Mouse (Mus musculus) monocyte, adult 2 months (primary cell): ENCODE measurements around the gene Diexf.

ENCODE experiments used
- DNase-seq, 2 experiments: peaks; one replicate each; pipeline ENCODE4 v3.0.0; 2022; ENCODE audit warnings: low spot score in 2 of 2, low read depth in 1 of 2

Diexf gene

GRCm38 (mm10) chr1:193086842-193087476, 43.1 kb downstream of the Diexf start:
- DNase-seq = no peak

GRCm38 (mm10) chr1:193086111-193086841, 43.8 kb downstream of the Diexf start:
- no peak for DNase-seq

GRCm38 (mm10) chr1:193085541-193086020, 44.5 kb downstream of the Diexf start:
- no peak for DNase-seq

GRCm38 (mm10) chr1:193084016-193084415, 46.1 kb downstream of the Diexf start:
- no peak for DNase-seq

- no peak for DNase-seq
Observed at GRCm38 (mm10) chr1:193083051-193083450, 47.0 kb downstream of the Diexf start.

- DNase-seq = no peak
Observed at GRCm38 (mm10) chr1:193082311-193082921, 47.7 kb downstream of the Diexf start.

- no peak for DNase-seq
Observed at GRCm38 (mm10) chr1:193062618-193063017, 67.5 kb downstream of the Diexf start.

- no peak for DNase-seq
Observed at GRCm38 (mm10) chr1:193060167-193060566, 69.9 kb downstream of the Diexf start.

GRCm38 (mm10) chr1:193059596-193059995, 70.5 kb downstream of the Diexf start:
- DNase-seq = no peak

- DNase-seq = no peak
Observed at GRCm38 (mm10) chr1:193054401-193054800, 75.7 kb downstream of the Diexf start.

- DNase-seq = no peak
Observed at GRCm38 (mm10) chr1:193053065-193053464, 77.0 kb downstream of the Diexf start.

- DNase-seq = no peak
Observed at GRCm38 (mm10) chr1:193047616-193048015, 82.5 kb downstream of the Diexf start.

GRCm38 (mm10) chr1:193042760-193043295, 87.2 kb downstream of the Diexf start:
- no peak for DNase-seq
